Comparison of ENCODE assay signal across 19 mouse cellular contexts in the genomic region with DNA sequence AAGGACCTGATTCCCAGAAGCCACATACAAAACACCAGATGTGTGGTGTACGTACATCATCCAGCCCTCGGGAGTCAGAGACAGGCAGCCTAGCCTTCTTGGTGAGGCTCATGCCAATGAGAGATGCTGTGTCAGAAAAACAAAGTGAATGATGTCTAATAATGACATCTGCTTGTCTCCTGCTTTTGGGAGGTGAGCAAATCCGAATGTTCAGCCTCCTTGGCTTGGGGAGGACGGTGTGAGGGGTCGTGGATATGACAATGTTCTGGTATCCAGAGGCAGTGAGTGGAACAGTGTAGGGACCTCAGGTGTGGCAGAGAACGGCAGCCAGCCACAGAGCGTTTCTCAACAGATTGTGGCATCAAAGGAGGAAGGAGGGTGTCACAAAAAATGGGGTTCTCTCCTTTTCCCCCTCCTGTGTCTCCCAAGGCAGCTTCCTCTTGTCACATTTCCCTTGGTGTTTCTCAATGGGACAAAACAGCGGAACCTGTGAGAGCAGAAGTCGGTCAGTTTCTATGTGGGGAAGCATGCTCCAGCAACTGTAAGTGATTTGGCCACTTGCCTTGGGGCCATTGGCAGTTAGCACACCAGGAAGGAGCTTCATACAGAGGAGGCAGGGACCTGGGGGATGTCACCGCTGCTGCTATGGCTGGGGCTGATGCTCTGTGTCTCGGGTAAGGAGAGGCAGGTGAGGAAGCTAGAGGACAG. TPM values are rescaled to one million over a fixed set of nuclear protein-coding genes. Genes with fewer than 3 reads are reported as not detected.
DNase-seq lines count a peak whose midpoint lies in the region; ATAC-seq and TF ChIP-seq lines count a peak whose summit lies in the region.
"Had no signal": no experiment of that assay in that cellular context is flagged by ENCODE, and none has a peak within 500 bp of the region (broad histone marks: within the 10 kb centered on the region; RNA-seq: fewer than 3 reads in every experiment).

Gene Trem3, plus strand, starts transcription at position 557 of the 708 bp plus-strand sequence.

- H3K27ac ChIP-seq in lung, postnatal 0 days (ENCODE audit: low read length) = no peak within 1 kb of the TSS
- peak within 1 kb of the TSS; percentile 91 for H3K27ac ChIP-seq in bone marrow, adult 2 months (ENCODE audit: control insufficient read depth, insufficient read depth, low read depth, low read length, poor library complexity)
- H3K27ac ChIP-seq: gastrocnemius, adult 2 months; heart, embryonic 13.5 days; midbrain, embryonic 15.5 days; neural tube, embryonic 12.5 days had no signal

- no peak within 1 kb of the TSS for H3K4me2 ChIP-seq in lung, postnatal 0 days (replicated peaks; ENCODE audit: low read depth, low read length)
- H3K4me2 ChIP-seq: heart, embryonic 13.5 days; lung, embryonic 14.5 days; midbrain, embryonic 15.5 days; neural tube, embryonic 12.5 days had no signal

- TF ChIP-seq CTCF in lung, postnatal 0 days (IDR thresholded peaks at IDR 0.05) = no peak
- no peak for TF ChIP-seq CTCF in lung, adult 2 months (IDR thresholded peaks at IDR 0.05; ENCODE audit: insufficient read depth, low read length)
- no peak for TF ChIP-seq CTCF in bone marrow, adult 2 months (IDR thresholded peaks at IDR 0.05; ENCODE audit: control insufficient read depth, insufficient read depth, low read length)

- no peak within 1 kb of the TSS for H3K4me3 ChIP-seq in lung, postnatal 0 days (ENCODE audit: low read depth, low read length)
- no peak within 1 kb of the TSS for H3K4me3 ChIP-seq in lung, adult 2 months (replicated peaks; ENCODE audit: extremely low read depth, low read depth, low read length)
- peak within 1 kb of the TSS; percentile 74 for H3K4me3 ChIP-seq in bone marrow, adult 2 months (replicated peaks; ENCODE audit: control insufficient read depth, low read depth, low read length)
- H3K4me3 ChIP-seq: erythroblast, embryonic 14.5 days; gastrocnemius, adult 2 months; heart, embryonic 13.5 days; midbrain, embryonic 15.5 days; neural tube, embryonic 12.5 days had no signal

- peak; percentile 14 for ATAC-seq in lung, postnatal 0 days
- ATAC-seq: forebrain, embryonic 16.5 days; midbrain, embryonic 15.5 days had no signal

- H3K4me1 ChIP-seq in lung, postnatal 0 days (ENCODE audit: insufficient read depth, low read depth, low read length) = no peaks in the 10 kb centered on the region
- H3K4me1 ChIP-seq in lung, adult 2 months (ENCODE audit: control insufficient read depth, insufficient read depth, low read length) = no peaks in the 10 kb centered on the region
- H3K4me1 ChIP-seq in bone marrow, adult 2 months (ENCODE audit: control insufficient read depth, insufficient read depth, low read length) = peaks cover 3% of the 10 kb centered on the region; the same call in 1 of the 2 replicates
- H3K4me1 ChIP-seq: heart, embryonic 13.5 days; midbrain, embryonic 15.5 days; neural tube, embryonic 12.5 days had no signal

- no peaks in the 10 kb centered on the region for H3K9me3 ChIP-seq in lung, postnatal 0 days (ENCODE audit: low read length)
- H3K9me3 ChIP-seq: heart, embryonic 13.5 days; midbrain, embryonic 15.5 days; neural tube, embryonic 12.5 days had no signal

- no peaks in the 10 kb centered on the region for H3K36me3 ChIP-seq in lung, postnatal 0 days (ENCODE audit: insufficient read depth, low read length)
- H3K36me3 ChIP-seq: heart, embryonic 13.5 days; midbrain, embryonic 15.5 days; neural tube, embryonic 12.5 days had no signal

- TF ChIP-seq EP300 in lung, postnatal 0 days (IDR thresholded peaks at IDR 0.05) = no peak

- DNase-seq in lung, postnatal 0 days (ENCODE audit: low spot score) = peak; percentile 45
- DNase-seq in lung, adult 2 months = no peak
- DNase-seq in 416B (ENCODE audit: low read depth) = peak; percentile 78
- peak; percentile 48 to 51 for DNase-seq in lung, postnatal 4 days
- DNase-seq in B cell, adult 2 months = no peak
- no peak for DNase-seq in thymus, adult 18-20 months
- DNase-seq: adrenal gland, postnatal 25 days; cerebellum, postnatal 14 days; gastrocnemius, adult 2 months; lung, embryonic 14.5 days had no signal

- WGBS in lung, postnatal 0 days = 66% methylated on average over 11 of the region's 11 CpGs
- WGBS in lung, adult 2 months = 71% methylated on average over 11 of the region's 11 CpGs
- WGBS in bone marrow, adult 2 months = 27% methylated on average over 11 of the region's 11 CpGs

- H3K9ac ChIP-seq in lung, postnatal 0 days (replicated peaks; ENCODE audit: low read depth) = no peak within 1 kb of the TSS
- H3K9ac ChIP-seq: heart, embryonic 13.5 days; lung, embryonic 14.5 days; midbrain, embryonic 15.5 days; neural tube, embryonic 12.5 days had no signal

- TF ChIP-seq POLR2A in lung, adult 2 months (IDR thresholded peaks at IDR 0.05; ENCODE audit: borderline replicate concordance, extremely low read depth, low read depth, low read length) = no peak
- TF ChIP-seq POLR2A in bone marrow, adult 2 months (IDR thresholded peaks at IDR 0.05; ENCODE audit: borderline replicate concordance, control insufficient read depth, low read depth, low read length) = 0 out of 2 replicates have a peak, but pooled peaks have one; percentile 17

- H3K27me3 ChIP-seq in lung, postnatal 0 days (replicated peaks; ENCODE audit: insufficient read depth, low read length) = no peaks in the 10 kb centered on the region
- H3K27me3 ChIP-seq: heart, embryonic 13.5 days; midbrain, embryonic 15.5 days; neural tube, embryonic 12.5 days had no signal

RNA-seq across cellular contexts. Expression of gene Trem3, which starts in this region (rescaled TPM):
- 1.7 and 2.0 TPM in 2 replicates for polyA plus RNA-seq in lung, postnatal 0 days (2015; fragmentation: Nextera tagmentation; extraction: Ambion mirVana)
- polyA plus RNA-seq in lung, adult 2 months (2012; rRNA removed) = 0.74 and 1.3 TPM in 2 replicates
- 18.5 and 53.5 TPM in 2 replicates for polyA plus RNA-seq in bone marrow, adult 2 months (2011; ENCODE audit: insufficient read depth, insufficient read length, low replicate concordance, missing spikeins)
- polyA plus RNA-seq: erythroblast, embryonic 14.5 days; forebrain, embryonic 16.5 days; heart, embryonic 13.5 days; hindbrain, embryonic 11.5 days; kidney, embryonic 14.5 days; midbrain, embryonic 15.5 days; neural tube, embryonic 12.5 days; testis, adult 2 months had no signal

Comparison
In these comparisons a context has a peak if more than half of its experiments do, and no peak if none do; other contexts are left out.
1. DNase-seq: peak in lung, postnatal 0 days (single experiment), 416B (single experiment) and lung, postnatal 4 days (2 of 2); none in lung, adult 2 months (single experiment), B cell, adult 2 months (0 of 2) and thymus, adult 18-20 months (0 of 2).